Mouse (Mus musculus) stomach, embryonic 14.5 days (tissue): ENCODE results near the gene Ap3b2. TPM values are rescaled to one million over a fixed set of nuclear protein-coding genes. Genes with fewer than 3 reads are reported as not detected.

Source experiments
- ATAC-seq: fragments of 200-750 bp; cut with Nextera tagmentation; 2 replicates; pipeline ENCODE4 v1.8.0; 2017; ENCODE audit warnings: low read depth, moderate TSS enrichment; ENCODE audit not compliant: insufficient number of reproducible peaks, insufficient read depth, low FRiP score
- H3K27ac ChIP-seq: fragments of 300-500 bp; sonication (generic); 2 replicates; pipeline ENCODE4 v1.5.1; 2014; ENCODE audit warnings: mild to moderate bottlenecking, low read length, moderate library complexity, mixed read lengths
- H3K27me3 ChIP-seq: fragments of 300-500 bp; sonication (generic); 2 replicates; pipeline ENCODE4 v1.6.1; 2014; ENCODE audit warnings: low read length, control low read depth, mixed read lengths; ENCODE audit not compliant: control insufficient read depth, insufficient read depth
- H3K36me3 ChIP-seq: fragments of 300-500 bp; sonication (generic); 2 replicates; pipeline ENCODE4 v1.6.1; 2014; ENCODE audit warnings: mild to moderate bottlenecking, control low read depth, low read length, moderate library complexity, mixed read lengths; ENCODE audit not compliant: control insufficient read depth, insufficient read depth
- H3K4me1 ChIP-seq: fragments of 300-500 bp; sonication (generic); 2 replicates; pipeline ENCODE4 v1.6.1; 2014; ENCODE audit warnings: low read length, control low read depth, mixed read lengths; ENCODE audit not compliant: control insufficient read depth, insufficient read depth
- H3K4me2 ChIP-seq: fragments of 300-500 bp; sonication (generic); replicated peaks from 2 replicates; pipeline ENCODE4 v1.6.1; 2014; ENCODE audit warnings: low read depth, low read length, control low read depth
- H3K4me3 ChIP-seq: fragments of 300-500 bp; sonication (generic); 2 replicates; pipeline ENCODE4 v1.5.1; 2014; ENCODE audit warnings: low read depth, low read length, control low read depth
- H3K9ac ChIP-seq: fragments of 300-500 bp; sonication (generic); replicated peaks from 2 replicates; pipeline ENCODE4 v1.6.1; 2014; ENCODE audit warnings: low read depth, mild to moderate bottlenecking, control low read depth, low read length, moderate library complexity, mixed read lengths
- H3K9me3 ChIP-seq: fragments of 300-500 bp; sonication (generic); 2 replicates; pipeline ENCODE4 v1.6.1; 2016; ENCODE audit warnings: low read depth, low read length, control low read depth; ENCODE audit not compliant: control insufficient read depth
- WGBS: fragments of 180-500 bp; shearing (Covaris S2); extraction: QIAGEN DNeasy Blood & Tissue Kit; methylation state at CpG from one replicate; pipeline ENCODE4 v1.1.7; 2014; 5-methylcytosine and 5-hydroxymethylcytosine counted together
- polyA plus RNA-seq: library from polyadenylated mRNA; unstranded; fragments of >200 nt; fragmentation: Nextera tagmentation; extraction: Ambion mirVana; gene quantifications from 2 replicates; pipeline ENCODE4 v1.2.1, GENCODE M21; 2014

Ap3b2 gene
- 5.5 and 5.6 TPM in 2 replicates for polyA plus RNA-seq

- under 1% methylated on average over 52 of the region's 57 CpGs for WGBS
- Histone ChIP-seq H3K4me2 (peak within 1 kb of the TSS; percentile 82), H3K4me1 (no peaks in the 10 kb centered on the region)
These were observed at the start of gene Ap3b2 for GRCm38 (mm10) chr7:81493331-81494021. TSS of gene Ap3b2 (minus strand) at chr7:81493925.

GRCm38 (mm10) chr7:81542934-81543333, 49.2 kb upstream of the Ap3b2 start:
- H3K4me3 ChIP-seq = no peak overlapping the region
- H3K27ac ChIP-seq = no peak overlapping the region
- H3K36me3 ChIP-seq = no peaks in the 10 kb centered on the region
- no peak overlapping the region for H3K4me2 ChIP-seq
- H3K27me3 ChIP-seq = no peaks in the 10 kb centered on the region
- 63% methylated on average over 8 of the region's 8 CpGs for WGBS
- no peaks in the 10 kb centered on the region for H3K9me3 ChIP-seq
- no peaks in the 10 kb centered on the region for H3K4me1 ChIP-seq
- H3K9ac ChIP-seq = no peak overlapping the region
- ATAC-seq = no peak

More at GRCm38 (mm10) chr7:81493331-81494021, at the start of gene Ap3b2:
- no peak within 1 kb of the TSS for H3K27ac ChIP-seq
- peak; percentile 67 for ATAC-seq
- H3K9me3 ChIP-seq = no peaks in the 10 kb centered on the region
- H3K9ac ChIP-seq = 0 out of 2 replicates have a peak within 1 kb of the TSS, but pooled peaks have one; percentile 10
- no peaks in the 10 kb centered on the region for H3K36me3 ChIP-seq
- peak within 1 kb of the TSS; percentile 44 for H3K4me3 ChIP-seq
- no peaks in the 10 kb centered on the region for H3K27me3 ChIP-seq

GRCm38 (mm10) chr7:81541924-81542524, 48.3 kb upstream of the Ap3b2 start:
- no peak for ATAC-seq
- no peak overlapping the region for H3K4me2 ChIP-seq
- H3K4me3 ChIP-seq = no peak overlapping the region
- H3K36me3 ChIP-seq = no peaks in the 10 kb centered on the region
- H3K4me1 ChIP-seq = no peaks in the 10 kb centered on the region
- no peak overlapping the region for H3K27ac ChIP-seq
- no peak overlapping the region for H3K9ac ChIP-seq
- WGBS = 82% methylated on average over 7 of the region's 7 CpGs
- no peaks in the 10 kb centered on the region for H3K27me3 ChIP-seq
- H3K9me3 ChIP-seq = no peaks in the 10 kb centered on the region

- Histone ChIP-seq H3K9me3 (no peaks in the 10 kb centered on the region), H3K4me2 (no peak overlapping the region), H3K4me3 (no peak overlapping the region), H3K4me1 (no peaks in the 10 kb centered on the region), H3K36me3 (no peaks in the 10 kb centered on the region), H3K27ac (no peak overlapping the region), H3K9ac (no peak overlapping the region), H3K27me3 (no peaks in the 10 kb centered on the region)
- ATAC-seq = no peak
- 34% methylated on average over 1 of the region's 1 CpGs for WGBS
These were observed 47.3 kb upstream of the Ap3b2 start for GRCm38 (mm10) chr7:81540999-81541398.

GRCm38 (mm10) chr7:81539565-81539964, 45.8 kb upstream of the Ap3b2 start:
- Histone ChIP-seq H3K9me3 (no peaks in the 10 kb centered on the region), H3K4me2 (no peak overlapping the region), H3K27me3 (no peaks in the 10 kb centered on the region), H3K9ac (no peak overlapping the region), H3K4me3 (no peak overlapping the region), H3K36me3 (peaks cover 6% of the 10 kb centered on the region; the same call in 1 of the 2 replicates), H3K27ac (no peak overlapping the region), H3K4me1 (no peaks in the 10 kb centered on the region)
- WGBS = 34% methylated on average over 2 of the region's 2 CpGs
- ATAC-seq = no peak

GRCm38 (mm10) chr7:81538070-81538675, 44.4 kb upstream of the Ap3b2 start:
- 76% methylated on average over 2 of the region's 2 CpGs for WGBS
- H3K36me3 ChIP-seq = peaks cover 6% of the 10 kb centered on the region; the same call in 1 of the 2 replicates
- ATAC-seq = no peak

GRCm38 (mm10) chr7:81536478-81536877, 42.8 kb upstream of the Ap3b2 start:
- Histone ChIP-seq H3K9me3 (peaks cover 4% of the 10 kb centered on the region; the same call in 1 of the 2 replicates), H3K4me1 (no peaks in the 10 kb centered on the region), H3K4me2 (no peak overlapping the region), H3K36me3 (peaks cover 20% of the 10 kb centered on the region), H3K27me3 (no peaks in the 10 kb centered on the region), H3K4me3 (no peak overlapping the region), H3K9ac (no peak overlapping the region), H3K27ac (no peak overlapping the region)
- no peak for ATAC-seq
- 83% methylated on average over 4 of the region's 4 CpGs for WGBS

More at GRCm38 (mm10) chr7:81538070-81538675, 44.4 kb upstream of the Ap3b2 start:
- H3K9me3 ChIP-seq = peaks cover 4% of the 10 kb centered on the region; the same call in 1 of the 2 replicates
- H3K9ac ChIP-seq = no peak overlapping the region
- no peaks in the 10 kb centered on the region for H3K27me3 ChIP-seq
- H3K4me2 ChIP-seq = no peak overlapping the region
- H3K4me3 ChIP-seq = no peak overlapping the region
- no peak overlapping the region for H3K27ac ChIP-seq
- H3K4me1 ChIP-seq = no peaks in the 10 kb centered on the region

GRCm38 (mm10) chr7:81531462-81531861, 37.7 kb upstream of the Ap3b2 start:
- ATAC-seq = no peak
- H3K9me3 ChIP-seq = peaks cover 4% of the 10 kb centered on the region; the same call in 1 of the 2 replicates
- H3K36me3 ChIP-seq = peaks cover 50% of the 10 kb centered on the region

More at GRCm38 (mm10) chr7:81531462-81531861, 37.7 kb upstream of the Ap3b2 start:
- H3K4me3 ChIP-seq = no peak overlapping the region
- H3K27ac ChIP-seq = no peak overlapping the region
- no peak overlapping the region for H3K4me2 ChIP-seq
- WGBS = 76% methylated on average over 1 of the region's 1 CpGs
- no peak overlapping the region for H3K9ac ChIP-seq
- H3K4me1 ChIP-seq = no peaks in the 10 kb centered on the region
- no peaks in the 10 kb centered on the region for H3K27me3 ChIP-seq
